Mouse (Mus musculus): ENCODE measurements around the gene Rasa2. TPM values are rescaled to one million over a fixed set of nuclear protein-coding genes. Genes with fewer than 3 reads are reported as not detected.
"Not testable (repeated sequence)": the region's sequence is repeated elsewhere in the genome, so short reads cannot be mapped to it uniquely, and the experiment has no call there.

Gene Rasa2
- total RNA-seq, 2 experiments from 2014 or later, result 33.2 to 33.8 TPM

DNA sequence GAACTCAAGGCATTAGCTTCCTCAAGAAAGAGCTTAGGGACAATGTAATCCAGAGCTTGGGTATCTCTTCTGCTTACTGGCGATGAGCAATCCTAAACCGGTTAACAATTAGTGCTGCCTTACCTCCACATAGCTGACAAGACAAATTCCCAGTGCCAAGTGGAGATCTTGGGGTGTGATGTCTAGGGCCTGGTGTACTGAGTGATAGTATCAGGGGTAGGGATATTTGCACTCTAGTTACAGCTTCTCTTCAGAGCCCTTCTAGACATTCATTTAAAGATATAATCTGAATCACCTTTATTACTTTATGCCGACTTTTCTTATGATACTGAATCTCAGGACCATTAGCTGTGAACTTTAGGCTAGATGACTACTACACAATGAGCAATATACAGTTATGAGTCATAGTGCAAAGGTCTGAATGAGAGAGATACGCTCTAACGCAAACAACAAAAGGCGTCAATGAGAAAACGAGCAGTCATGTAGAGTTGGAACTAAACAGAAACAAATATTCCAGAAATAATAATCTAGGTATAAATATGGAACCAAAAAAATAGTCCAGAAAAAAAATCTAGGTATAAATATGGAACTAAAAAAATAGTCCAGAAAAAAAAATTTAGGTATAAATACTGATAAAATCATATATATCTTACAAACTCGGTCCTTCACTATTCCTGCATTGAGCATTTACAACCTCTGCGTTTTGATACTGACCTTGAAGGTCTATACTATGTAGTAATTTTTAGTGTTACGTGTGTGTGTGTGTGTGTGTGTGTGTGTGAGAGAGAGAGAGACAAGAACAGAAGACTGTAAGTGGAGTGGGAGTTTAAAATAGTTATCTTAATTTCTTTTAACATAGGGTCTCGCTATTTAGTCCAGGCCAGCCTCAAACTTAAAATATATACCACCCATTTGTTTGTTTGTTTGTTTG lies 38.5 kb downstream of the Rasa2 start:
- no peak for DNase-seq (ENCODE audit: low spot score in 2 of 2)

DNA sequence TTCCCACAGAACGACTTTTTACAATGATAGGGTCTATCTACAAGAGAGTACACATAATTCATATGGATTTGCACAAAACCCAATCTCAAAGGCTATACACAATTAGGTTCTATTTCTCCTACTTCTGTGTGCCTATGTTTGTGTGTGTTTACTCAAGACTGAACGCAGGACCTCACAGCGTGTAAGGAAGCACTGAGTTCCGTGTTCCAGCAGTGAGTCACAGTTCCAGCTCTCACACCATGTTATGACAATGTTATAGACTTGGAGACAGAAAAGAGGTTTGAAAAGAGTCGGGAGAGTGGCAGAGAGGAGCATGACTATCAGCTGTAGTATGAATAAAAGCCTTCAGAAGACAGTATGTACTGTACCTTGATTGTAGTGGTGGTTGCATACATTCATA lies 42.1 kb downstream of the Rasa2 start:
- DNase-seq (ENCODE audit: low spot score in 2 of 2), result no peak

DNA sequence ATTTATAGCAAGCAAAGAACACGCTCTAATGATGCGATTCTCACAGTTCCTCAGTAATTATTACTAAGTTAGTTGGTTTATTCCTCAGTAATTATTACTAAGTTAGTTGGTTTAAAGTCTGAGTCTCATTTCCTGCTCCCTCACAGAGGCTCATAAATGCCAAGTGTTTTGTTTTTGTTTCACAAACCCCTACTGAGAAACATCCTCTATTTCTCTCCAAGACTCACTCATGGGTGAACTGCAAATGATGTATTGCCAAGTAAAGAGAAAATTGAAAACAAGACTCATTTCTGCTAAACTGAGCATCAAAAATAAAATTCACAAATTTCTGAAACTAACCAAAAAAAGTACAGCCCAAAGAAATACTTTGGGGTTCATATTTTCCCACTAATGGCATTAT lies 47.9 kb downstream of the Rasa2 start:
- DNase-seq (ENCODE audit: low spot score in 2 of 2), result no peak

DNA sequence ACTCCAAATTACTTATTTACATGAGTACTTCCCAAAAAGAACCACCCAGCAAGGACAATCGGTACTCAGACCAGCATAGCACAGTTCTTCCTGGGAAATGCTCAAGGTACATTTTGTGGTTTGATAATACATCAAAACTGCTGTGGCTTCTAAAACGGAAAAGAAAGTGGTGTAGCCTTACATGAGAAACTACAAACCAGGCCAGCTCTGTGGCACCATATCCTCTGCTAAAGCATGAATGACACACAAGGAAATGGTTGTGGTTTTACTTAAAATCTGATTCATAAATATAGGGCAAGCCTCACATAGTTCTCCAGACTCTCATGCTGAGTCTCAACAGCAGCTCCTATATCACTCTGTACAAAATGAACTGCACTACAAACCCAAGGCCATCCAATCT lies 48.3 kb downstream of the Rasa2 start:
- no peak for DNase-seq (ENCODE audit: low spot score in 2 of 2)

DNA sequence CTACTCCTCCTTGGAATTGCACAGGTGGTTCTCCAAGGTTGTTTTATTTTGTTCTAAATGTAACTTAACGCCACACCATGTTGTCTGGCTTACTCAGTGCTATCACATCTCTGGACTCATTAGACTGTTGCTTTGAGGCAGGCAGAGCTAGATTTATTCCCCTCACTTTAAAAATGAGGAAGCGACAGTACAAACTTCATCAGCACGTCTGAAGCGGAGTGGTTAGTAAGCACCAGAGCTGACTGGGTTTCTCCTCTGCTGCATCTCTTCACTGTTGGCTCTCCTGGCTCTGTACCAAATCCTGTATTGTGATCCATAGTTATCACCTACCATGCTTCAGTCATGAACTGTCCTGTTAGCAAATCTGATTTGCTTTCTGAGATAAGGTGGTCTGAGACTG lies 53.2 kb downstream of the Rasa2 start:
- DNase-seq (ENCODE audit: low spot score in 2 of 2), result no peak

DNA sequence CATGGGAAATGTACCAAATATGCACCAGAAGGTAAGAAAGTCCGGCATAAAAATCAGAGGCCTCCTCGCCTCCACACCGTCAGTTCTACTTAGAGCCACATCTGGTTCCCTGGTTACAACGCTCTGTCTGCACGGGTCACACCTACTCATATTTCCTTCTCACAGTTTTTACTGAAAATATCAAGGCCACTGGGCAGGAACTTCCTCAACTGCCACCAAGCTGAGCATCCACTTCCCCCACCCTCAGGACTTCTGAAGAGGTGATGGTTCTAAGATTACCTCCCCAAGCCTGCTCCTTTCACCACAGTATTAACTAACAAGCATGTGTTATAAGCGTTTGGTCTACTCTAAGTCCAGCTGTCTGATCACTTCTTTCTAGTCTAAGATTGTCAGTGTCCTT lies 53.7 kb downstream of the Rasa2 start:
- no peak for DNase-seq (ENCODE audit: low spot score in 2 of 2)

DNA sequence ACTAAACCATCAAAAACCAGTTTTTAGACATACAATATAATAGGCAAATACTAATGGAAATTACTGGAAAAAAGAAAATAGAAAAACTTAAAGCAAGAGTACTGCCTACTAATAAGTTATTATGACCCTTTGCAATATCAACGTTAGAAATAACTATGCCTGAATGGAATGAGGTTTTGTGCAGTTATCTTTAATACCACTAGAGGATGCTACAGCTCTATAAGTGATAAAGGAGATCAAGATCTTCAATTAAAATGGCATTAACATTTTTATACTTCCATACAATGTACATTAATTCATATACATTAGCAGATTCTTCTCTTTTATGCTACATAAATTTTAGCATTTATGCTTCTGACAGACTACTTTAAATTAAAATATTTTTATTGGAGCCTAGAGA lies 58.2 kb downstream of the Rasa2 start:
- peak in 1 of 2 experiments; percentile 48 for DNase-seq (ENCODE audit: low spot score in 2 of 2)

DNA sequence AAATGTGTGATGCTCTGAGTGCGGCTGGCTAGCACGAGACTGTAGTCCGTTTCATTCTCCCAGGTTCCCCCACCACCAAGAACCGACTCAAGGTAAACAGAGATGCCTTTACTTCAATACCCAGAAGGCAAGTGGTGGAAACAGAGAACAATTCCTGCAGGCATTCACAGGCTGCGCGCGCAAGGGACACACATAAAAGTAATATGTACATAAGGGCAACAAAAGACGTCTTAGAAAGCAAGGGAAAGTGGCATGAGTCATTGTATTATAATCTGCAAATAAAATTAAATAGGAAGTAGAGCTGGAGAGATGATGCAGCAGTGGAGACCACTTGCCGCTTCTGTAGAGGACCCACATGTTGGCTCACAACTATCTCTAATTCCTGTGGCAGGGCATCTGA lies 58.7 kb downstream of the Rasa2 start:
- no peak for DNase-seq (ENCODE audit: low spot score in 2 of 2)

DNA sequence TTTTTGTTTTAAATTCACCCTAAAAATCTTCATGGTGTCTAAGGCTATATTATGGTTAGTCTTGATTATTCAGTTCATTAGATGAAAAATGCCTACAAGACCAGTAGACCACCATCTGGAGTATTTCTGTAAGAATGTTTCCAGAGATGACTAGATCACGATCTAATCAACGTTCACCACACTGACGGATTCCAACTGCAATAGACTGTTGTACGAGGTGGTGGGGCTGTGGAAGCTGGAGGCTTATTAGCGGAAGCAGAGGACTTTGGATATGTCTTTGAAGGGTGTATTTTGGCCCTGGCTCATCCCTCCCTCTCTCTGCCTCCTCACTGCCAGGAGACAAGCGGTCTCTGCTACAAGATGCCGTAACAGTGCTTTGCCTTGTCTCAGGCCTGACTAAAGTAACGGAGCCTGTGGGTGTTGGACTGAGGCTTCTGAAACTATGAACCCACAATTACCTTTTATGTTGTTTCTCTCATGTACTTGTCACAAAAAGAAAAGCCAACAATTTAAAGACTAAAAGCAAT lies 64.9 kb downstream of the Rasa2 start:
- DNase-seq (ENCODE audit: low spot score in 2 of 2), result no peak

DNA sequence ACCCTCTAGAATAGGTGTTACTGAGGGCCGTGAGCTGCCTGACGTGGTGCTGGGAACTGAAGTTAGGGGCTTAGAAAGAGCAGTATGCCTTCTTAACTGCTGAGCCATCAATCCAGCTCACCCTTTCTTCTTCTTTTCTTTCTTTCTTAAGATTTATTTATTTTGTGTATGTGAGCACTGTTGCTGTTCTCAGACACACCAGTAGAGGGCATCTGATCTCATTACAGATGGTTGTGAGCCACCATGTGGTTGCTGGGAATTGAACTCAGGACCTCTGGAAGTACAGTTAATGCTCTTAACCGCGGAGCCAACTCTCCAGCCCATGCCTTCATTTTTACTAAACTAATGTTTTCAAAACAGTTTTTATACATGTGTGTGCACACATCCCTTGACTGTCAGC lies 67.9 kb downstream of the Rasa2 start:
- no peak for DNase-seq (ENCODE audit: low spot score in 2 of 2)

DNA sequence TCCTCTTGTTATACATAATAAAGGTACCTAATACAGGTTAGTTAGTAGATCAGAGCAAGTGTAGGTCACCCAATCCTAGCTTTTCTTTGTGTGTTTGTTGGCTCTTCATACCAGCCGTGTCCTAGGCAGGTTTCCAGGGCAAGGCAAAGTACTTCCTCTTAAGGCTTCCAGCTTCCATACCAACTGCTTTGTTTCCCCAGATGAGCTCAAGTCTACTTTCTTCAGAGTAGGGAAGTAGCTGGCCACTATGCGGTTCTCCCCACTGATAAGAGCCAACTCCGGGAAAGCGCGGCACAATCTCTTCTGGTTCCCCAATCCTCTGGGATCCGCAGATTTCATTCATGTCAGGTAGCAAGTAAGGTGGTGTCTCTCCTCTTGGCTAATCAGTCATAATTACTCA lies 72.3 kb downstream of the Rasa2 start:
- no peak for DNase-seq (ENCODE audit: low spot score in 2 of 2)

DNA sequence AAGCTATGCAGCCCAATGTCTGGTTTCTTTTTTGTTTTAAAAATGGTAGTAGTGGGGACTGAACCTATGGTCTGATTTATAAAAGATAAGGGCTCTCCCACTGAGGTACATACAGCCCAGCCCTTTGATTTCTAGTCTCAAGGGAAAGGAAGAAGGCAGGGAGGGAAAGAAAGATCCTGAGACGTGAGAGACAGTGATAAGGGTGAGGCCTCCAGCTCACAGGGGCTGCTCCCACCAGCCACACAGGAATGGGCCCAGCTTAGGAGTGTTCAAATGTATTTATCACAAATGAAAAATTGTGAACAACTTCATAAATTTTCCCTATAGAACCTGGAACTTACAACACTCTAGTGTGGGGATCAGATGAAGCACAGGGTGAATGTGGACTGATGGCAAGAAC lies 72.8 kb downstream of the Rasa2 start:
- DNase-seq (ENCODE audit: low spot score in 2 of 2), result no peak

DNA sequence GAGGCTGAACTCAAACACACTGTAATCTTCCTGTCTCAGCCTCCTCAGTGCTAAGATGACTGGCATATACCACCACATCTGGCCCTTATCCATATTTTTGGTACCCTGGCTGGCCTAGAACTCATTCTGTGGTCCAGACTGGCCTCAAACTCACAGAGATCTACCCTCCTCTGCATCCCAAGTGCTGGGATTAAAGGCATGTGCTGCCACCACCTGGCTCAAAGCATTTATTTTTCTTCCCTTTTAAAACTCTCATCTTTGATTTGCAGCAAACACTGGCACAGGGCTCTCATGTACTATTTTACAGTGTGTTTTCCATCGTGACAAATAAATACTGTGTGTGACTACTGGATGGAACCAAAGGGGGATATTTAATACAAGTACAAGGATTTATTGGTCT lies 77.3 kb downstream of the Rasa2 start:
- peak in 1 of 2 experiments; percentile 29 for DNase-seq (ENCODE audit: low spot score in 2 of 2)

DNA sequence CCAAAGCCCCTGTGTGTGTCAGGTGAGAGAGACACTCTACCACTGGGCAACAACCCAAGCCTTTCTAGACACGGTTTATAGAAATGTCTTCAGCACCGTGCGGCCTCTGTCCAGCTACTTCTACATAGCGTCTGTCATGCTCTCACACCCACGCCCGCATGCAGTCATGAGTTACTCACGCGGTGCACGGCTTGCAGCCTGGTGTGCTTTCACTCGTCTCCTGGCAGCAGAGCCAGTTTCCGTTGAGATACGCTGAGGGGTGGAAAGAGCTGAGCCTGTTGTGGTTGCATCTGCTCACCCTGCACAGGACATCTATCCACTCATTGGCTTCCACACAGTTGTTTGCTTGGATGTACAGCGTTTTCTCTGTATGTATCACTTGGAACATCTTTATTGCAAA lies 86.0 kb downstream of the Rasa2 start:
- DNase-seq (ENCODE audit: low spot score in 2 of 2), result peak in 1 of 2 experiments; percentile 20

DNA sequence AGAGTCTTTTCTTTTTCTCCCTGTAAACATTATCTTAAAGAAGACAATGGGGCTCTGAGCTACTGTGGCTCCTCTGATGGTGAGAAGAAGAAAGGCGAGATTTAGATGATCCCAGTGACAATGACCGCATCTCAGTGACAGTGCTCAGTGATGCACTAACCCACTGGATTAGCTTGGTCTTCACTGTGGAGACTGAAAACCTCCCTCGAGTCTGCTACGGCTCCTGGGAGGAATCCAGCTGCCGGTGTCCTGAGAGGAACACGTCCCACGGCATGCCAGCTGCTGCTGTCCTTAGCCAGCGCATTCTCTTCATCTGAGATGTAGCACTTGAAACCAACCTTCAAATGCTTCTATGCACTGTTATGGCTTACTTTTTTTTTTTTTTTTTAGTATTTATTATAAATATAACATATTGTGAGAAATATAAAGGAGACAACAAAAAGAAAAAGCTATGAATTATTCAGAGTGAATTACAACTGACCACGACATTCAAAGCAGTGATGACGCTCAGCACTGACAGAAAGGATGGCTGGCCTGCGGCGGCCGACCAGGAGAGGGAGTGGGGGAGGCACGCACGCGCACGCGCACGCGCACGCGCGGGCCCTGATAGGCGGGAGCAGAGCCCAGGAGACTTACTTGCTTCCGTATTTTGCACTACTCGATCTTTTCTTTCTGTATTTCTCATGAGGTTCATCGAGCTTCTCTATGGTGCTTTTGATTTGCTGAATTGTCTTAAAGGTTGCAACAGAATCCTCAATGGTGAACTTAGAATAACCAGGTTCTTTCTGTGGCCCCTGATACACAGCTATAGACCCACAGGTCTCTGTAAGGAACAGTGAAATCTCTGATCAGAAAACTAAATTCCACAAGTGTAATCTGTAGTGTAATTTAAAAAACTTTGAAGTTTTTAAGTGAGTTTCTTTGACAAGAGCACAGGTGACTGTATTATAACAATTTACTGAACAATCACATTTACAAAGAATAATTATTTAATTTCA lies 87.5 kb downstream of the Rasa2 start:
- DNase-seq (ENCODE audit: low spot score in 2 of 2), result peak in 1 of 2 experiments; percentile 54

DNA sequence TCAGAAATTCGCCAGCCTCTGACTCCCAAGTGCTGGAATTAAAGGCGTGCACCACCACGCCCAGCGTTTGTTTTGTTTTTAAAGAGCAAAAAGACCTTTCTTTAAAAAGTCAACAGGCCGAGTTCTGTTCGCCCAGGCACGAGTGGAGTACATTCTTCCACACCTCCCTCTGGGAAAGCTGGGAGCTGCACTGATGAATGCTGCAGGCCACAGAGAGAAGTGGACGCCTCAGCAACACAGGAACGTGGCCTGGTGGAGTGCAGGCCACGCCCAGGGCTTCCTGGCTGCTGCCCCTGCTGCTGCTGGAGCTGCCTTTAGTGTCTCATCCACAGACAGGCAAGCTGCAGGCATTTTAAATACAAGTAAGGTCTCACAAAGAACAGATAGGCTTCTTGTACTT lies 92.5 kb downstream of the Rasa2 start:
- no peak for DNase-seq (ENCODE audit: low spot score in 2 of 2)

DNA sequence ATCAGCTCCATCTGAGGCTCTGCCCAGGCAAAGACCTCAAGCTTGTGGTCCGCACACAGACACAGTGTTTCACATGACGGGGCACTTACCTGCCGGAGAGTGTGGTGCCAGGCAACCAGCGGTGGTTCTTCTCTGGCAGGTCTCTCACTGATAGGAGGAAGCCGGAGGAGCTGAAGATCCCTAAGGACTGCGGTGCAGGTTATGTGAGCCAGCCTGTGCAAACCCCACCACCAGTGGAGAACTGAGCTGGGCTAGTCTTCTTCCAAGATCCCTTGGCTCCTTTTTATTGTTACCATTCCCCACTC lies 93.8 kb downstream of the Rasa2 start:
- DNase-seq (ENCODE audit: low spot score in 2 of 2), result no peak

DNA sequence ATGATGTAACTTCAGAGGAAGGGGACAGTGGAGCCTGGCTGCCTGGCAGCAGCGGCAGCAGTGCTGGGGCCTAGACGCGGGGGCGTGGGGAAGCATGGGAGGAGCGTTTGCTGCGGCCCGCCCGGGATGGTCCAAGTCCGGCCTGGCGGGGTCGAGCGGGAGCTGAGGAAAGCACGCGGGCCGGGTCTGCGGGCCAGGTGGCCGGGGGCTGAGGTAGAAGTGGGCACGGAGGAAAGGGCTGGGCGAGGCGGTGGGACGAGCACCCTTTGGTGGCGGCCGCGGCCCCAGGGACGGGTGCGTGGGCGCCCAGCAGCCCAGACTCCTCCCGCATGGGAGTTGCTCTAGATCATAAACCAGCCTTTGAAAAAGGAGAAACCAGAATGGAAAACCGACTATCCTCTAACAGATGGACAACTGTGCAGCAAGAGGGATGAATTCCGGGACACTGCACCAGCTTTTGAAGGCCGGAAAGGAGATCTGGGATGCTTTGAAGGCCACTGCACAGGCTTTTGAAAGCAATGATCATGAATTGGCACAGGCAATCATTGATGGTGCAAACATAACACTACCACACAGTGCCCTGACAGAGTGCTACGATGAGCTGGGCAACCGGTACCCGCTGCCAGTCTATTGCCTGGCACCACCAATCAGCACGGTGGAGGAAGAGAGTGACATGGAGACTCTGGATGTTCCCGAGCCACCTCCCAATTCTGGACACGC lies 94.4 kb downstream of the Rasa2 start:
- DNase-seq (ENCODE audit: low spot score in 2 of 2), result peak in 1 of 2 experiments; percentile 17

DNA sequence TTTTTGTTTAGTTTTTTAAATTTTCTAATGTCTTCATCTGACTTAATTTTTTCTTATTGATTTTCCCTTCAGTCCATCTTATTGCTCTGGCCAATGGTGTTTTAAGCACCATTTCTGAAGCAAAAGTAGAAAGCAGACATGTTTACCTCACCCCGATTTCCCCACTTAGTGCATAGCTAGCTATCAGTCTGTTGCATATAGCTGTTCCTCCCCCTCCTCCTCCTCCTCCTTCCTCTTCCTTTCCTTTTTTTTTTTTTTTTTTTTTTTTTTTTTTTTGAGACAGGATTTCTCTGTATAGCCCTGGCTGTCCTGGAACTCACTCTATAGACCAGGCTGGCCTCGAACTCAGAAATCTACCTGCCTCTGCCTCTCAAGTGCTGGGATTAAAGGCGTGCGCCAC lies 95.3 kb downstream of the Rasa2 start:
- not testable (repeated sequence) for DNase-seq (ENCODE audit: low spot score in 2 of 2)

DNA sequence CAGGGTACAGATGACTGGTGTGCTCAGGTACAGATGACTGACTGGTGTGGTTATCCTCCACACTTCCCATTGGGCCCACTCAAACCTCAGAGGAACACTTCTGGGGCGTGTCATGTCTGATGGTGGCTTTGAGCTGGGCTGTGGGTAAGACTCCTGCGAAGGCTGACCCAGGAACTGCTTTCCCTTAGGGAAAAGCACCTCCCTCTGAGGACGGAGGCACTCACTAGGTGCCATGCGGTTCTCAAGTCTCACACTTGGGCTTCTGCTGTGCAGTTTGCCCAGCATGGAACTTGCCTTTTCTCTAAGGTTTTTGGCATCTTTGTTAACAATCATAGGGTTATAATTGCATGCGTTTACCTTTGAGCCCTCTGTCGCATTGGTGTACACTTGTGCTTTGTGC lies 96.0 kb downstream of the Rasa2 start:
- DNase-seq (ENCODE audit: low spot score in 2 of 2), result no peak

DNA sequence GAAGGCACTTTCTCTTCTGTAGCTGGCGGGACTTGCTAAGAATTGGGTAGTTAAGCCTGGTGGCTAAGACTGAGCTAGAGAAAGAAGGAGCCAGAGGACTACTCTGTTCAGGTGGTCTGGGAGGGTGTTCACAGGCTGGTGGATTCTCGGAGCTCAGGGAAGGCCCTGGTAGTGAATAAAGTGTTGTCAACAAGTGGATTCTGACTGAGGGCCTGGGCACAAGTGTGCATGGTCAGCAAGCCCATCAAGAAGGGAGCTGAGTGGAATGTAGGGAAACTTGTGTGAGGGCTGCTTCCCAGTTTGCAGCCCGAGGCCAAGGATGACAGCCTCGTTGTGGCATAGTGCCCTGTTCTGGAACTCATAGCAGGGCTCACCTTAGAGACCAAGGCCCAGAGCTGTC lies 97.2 kb downstream of the Rasa2 start:
- no peak for DNase-seq (ENCODE audit: low spot score in 2 of 2)

Measured in layer of hippocampus, adult 18-20 months (tissue).